Mouse (Mus musculus) retina, embryonic 14.5 days (tissue): Measurements from ENCODE around the gene Snrnp40.

Experiments used
- DNase-seq: peaks from one replicate; pipeline ENCODE4 v3.0.0-alpha.2; 2015; ENCODE audit warnings: low spot score

Snrnp40 gene

GRCm38 (mm10) chr4:130380418-130380817 is 20.5 kb downstream of the Snrnp40 start:
- no peak for DNase-seq

- DNase-seq: no peak
These were observed 27.3 kb downstream of the Snrnp40 start for GRCm38 (mm10) chr4:130387256-130387655.

- no peak for DNase-seq
These were observed 29.6 kb downstream of the Snrnp40 start for GRCm38 (mm10) chr4:130389496-130389895.

GRCm38 (mm10) chr4:130389927-130390326 is 30.0 kb downstream of the Snrnp40 start:
- DNase-seq: no peak

GRCm38 (mm10) chr4:130391265-130391664 is 31.3 kb downstream of the Snrnp40 start:
- no peak for DNase-seq
